Mouse (Mus musculus) CH12.LX (cell line): ENCODE data around the gene Sept9. TPM values are rescaled to one million over a fixed set of nuclear protein-coding genes. Genes with fewer than 3 reads are reported as not detected.

ENCODE experiments used
- DNase-seq: peaks from one replicate; pipeline ENCODE4 v3.0.0-alpha.2; 2013; ENCODE audit errors: extremely low read depth
- H3K27ac ChIP-seq: 2 replicates; pipeline ENCODE4 v1.5.1; 2012; ENCODE audit warnings: low read depth, mild to moderate bottlenecking, control low read depth, moderate library complexity; ENCODE audit not compliant: insufficient read depth
- H3K27me3 ChIP-seq: replicated peaks from 2 replicates; pipeline ENCODE3; 2012; ENCODE audit warnings: inconsistent platforms
- H3K36me3 ChIP-seq, 2 experiments: replicated peaks in 1 of 2; 2 replicates each; pipeline versions ENCODE3 to v1.6.1; 2012; ENCODE audit warnings: inconsistent platforms in 1 of 2, low read length in 1 of 2, mild to moderate bottlenecking in 1 of 2, mixed read lengths in 1 of 2, moderate library complexity in 1 of 2; ENCODE audit not compliant: control insufficient read depth in 1 of 2, insufficient read depth in 1 of 2
- H3K4me1 ChIP-seq, 2 experiments: 2 replicates each; pipeline ENCODE4 v1.6.1; 2012; ENCODE audit warnings: inconsistent platforms in 1 of 2, moderate library complexity in 1 of 2; ENCODE audit not compliant: insufficient read depth in 2 of 2, control insufficient read depth in 1 of 2
- H3K4me2 ChIP-seq: 2 replicates; pipeline ENCODE4 v1.6.1; 2012; ENCODE audit warnings: low read depth, mild to moderate bottlenecking, control low read depth; ENCODE audit not compliant: poor library complexity, insufficient read depth, severe bottlenecking
- H3K4me3 ChIP-seq, 3 experiments: fragments of 150-350 bp in 1 of 3; sonication (generic) in 1 of 3; replicated peaks in 1 of 3; 2 replicates each; pipeline versions ENCODE3 to v1.5.1; 2011 to 2012; ENCODE audit warnings: low read depth in 2 of 3, low read length in 2 of 3, mild to moderate bottlenecking in 2 of 3, moderate library complexity in 2 of 3, control low read depth in 1 of 3, improper control_type of control experiment in 1 of 3, inconsistent platforms in 1 of 3, mixed read lengths in 1 of 3; ENCODE audit not compliant: poor library complexity in 1 of 3
- H3K79me2 ChIP-seq: replicated peaks from 2 replicates; pipeline ENCODE4 v1.6.1; 2012; ENCODE audit warnings: mild to moderate bottlenecking, moderate library complexity; ENCODE audit not compliant: control insufficient read depth, poor library complexity, insufficient read depth, severe bottlenecking; ENCODE audit errors: extremely low read depth
- H3K9ac ChIP-seq: 2 replicates; pipeline ENCODE4 v1.6.1; 2012; ENCODE audit warnings: low read depth, mild to moderate bottlenecking, control low read depth, moderate library complexity; ENCODE audit not compliant: insufficient read depth
- H3K9me3 ChIP-seq: replicated peaks from 2 replicates; pipeline ENCODE3; 2012; ENCODE audit warnings: low read length, inconsistent platforms, mixed read lengths
- CHD2 ChIP-seq: IDR thresholded peaks from 2 replicates; pipeline ENCODE4 v1.6.1; 2011; ENCODE audit warnings: low read length, improper control_type of control experiment
- EP300 ChIP-seq: IDR thresholded peaks from 2 replicates; pipeline ENCODE4 v1.6.1; 2011; ENCODE audit warnings: low read length, improper control_type of control experiment
- IRF4 ChIP-seq: IDR thresholded peaks from 2 replicates; pipeline ENCODE4 v1.6.1; 2014; ENCODE audit warnings: low read depth, mild to moderate bottlenecking, inconsistent platforms, low read length, improper control_type of control experiment
- JUN ChIP-seq: IDR thresholded peaks from 2 replicates; pipeline ENCODE4 v1.6.1; 2011; ENCODE audit warnings: low read depth, mild to moderate bottlenecking, low read length, improper control_type of control experiment, moderate library complexity; ENCODE audit not compliant: insufficient read depth
- MAZ ChIP-seq: IDR thresholded peaks from 2 replicates; pipeline ENCODE4 v1.6.1; 2012; ENCODE audit warnings: low read depth, mild to moderate bottlenecking, inconsistent platforms, low read length, improper control_type of control experiment, moderate library complexity
- MEF2A ChIP-seq: IDR thresholded peaks from 2 replicates; pipeline ENCODE4 v1.6.1; 2014; ENCODE audit warnings: low read depth, mild to moderate bottlenecking, inconsistent platforms, low read length, improper control_type of control experiment, borderline replicate concordance
- MYC ChIP-seq: IDR thresholded peaks from 2 replicates; pipeline ENCODE4 v1.6.1; 2011; ENCODE audit warnings: low read depth, mild to moderate bottlenecking, improper control_type of control experiment, low read length
- NRF1 ChIP-seq: IDR thresholded peaks from 2 replicates; pipeline ENCODE4 v1.6.1; 2014; ENCODE audit warnings: low read depth, mild to moderate bottlenecking, inconsistent platforms, low read length, improper control_type of control experiment, moderate library complexity
- RCOR1 ChIP-seq: conservative IDR thresholded peaks from 2 replicates; pipeline ENCODE4 v1.6.1; 2012; ENCODE audit warnings: low read depth, mild to moderate bottlenecking, inconsistent platforms, low read length, improper control_type of control experiment
- SIN3A ChIP-seq: IDR thresholded peaks from 2 replicates; pipeline ENCODE4 v1.6.1; 2012; ENCODE audit warnings: low read length, improper control_type of control experiment, inconsistent platforms
- SMC3 ChIP-seq: IDR thresholded peaks from 2 replicates; pipeline ENCODE4 v1.6.1; 2011; ENCODE audit warnings: low read depth, low read length, improper control_type of control experiment
- USF1 ChIP-seq: IDR thresholded peaks from 2 replicates; pipeline ENCODE4 v1.6.1; 2014; ENCODE audit warnings: low read depth, mild to moderate bottlenecking, inconsistent platforms, low read length, improper control_type of control experiment
- ZMIZ1 ChIP-seq: IDR thresholded peaks from 2 replicates; pipeline ENCODE4 v1.6.1; 2012; ENCODE audit warnings: low read depth, mild to moderate bottlenecking, inconsistent platforms, low read length, improper control_type of control experiment
- dilution Hi-C: fragments of 300-500 bp; cut with MboI; formaldehyde crosslinking; loops from 2 replicates; pipeline ENCODE4 v1.14.3; 2020; ENCODE audit warnings: low sequenced_read_pairs; ENCODE audit not compliant: extremely low pct_unique_long_range_greater_than_20kb, extremely low pct_ligation_motif_present
- in situ Hi-C: fragments of 300-500 bp; cut with MboI; formaldehyde crosslinking; loops from 3 replicates; pipeline ENCODE4 v1.14.3; 2019; ENCODE audit warnings: low sequenced_read_pairs, low pct_ligation_motif_present, low pct_unique_long_range_greater_than_20kb, mixed read lengths
- polyA plus RNA-seq: library from polyadenylated mRNA; unstranded; fragments of >175 nt; gene quantifications from 2 replicates; pipeline ENCODE4 v1.2.1, GENCODE M21; 2012; ENCODE audit warnings: low read depth; ENCODE audit not compliant: insufficient read length
- total RNA-seq, 2 experiments: library from RNA; depleted of rRNA; stranded (reverse); fragments of 300-350 nt in 1 of 2; fragments of >200 nt in 1 of 2; gene quantifications; 2 replicates each; pipeline ENCODE4 v1.2.3; 2012 to 2014

Sept9 gene
- total and polyA plus RNA-seq, 3 experiments: 47.6 to 128 (median 110) TPM

DNA sequence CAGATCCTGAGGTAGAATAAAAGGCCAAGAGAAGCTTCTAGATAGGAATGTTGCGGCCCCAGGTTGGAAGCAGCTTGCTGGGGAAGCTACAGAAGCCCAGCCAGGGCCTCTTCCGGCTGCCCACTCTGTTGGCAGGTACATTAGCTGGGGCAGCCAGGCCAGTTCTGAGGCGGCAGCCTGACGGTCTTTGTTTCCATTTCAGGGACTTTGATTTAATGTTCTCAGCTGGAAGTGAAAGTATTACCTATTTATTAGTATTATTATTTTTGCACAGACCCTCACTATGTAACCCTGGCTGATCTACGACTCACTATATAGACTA lies 26.7 kb downstream of the Sept9 start:
- Histone ChIP-seq H3K4me1 (peaks cover 4 to 13% of the 10 kb centered on the region in 2 experiments; a peak in 3 of 4 replicates), H3K9me3 (no peaks in the 10 kb centered on the region), H3K9ac (no peak overlapping the region), H3K36me3 (no peaks in the 10 kb centered on the region), H3K4me3 (no peak overlapping the region), H3K27me3 (peaks cover 19% of the 10 kb centered on the region), H3K27ac (no peak overlapping the region), H3K4me2 (no peak overlapping the region), H3K79me2 (no peaks in the 10 kb centered on the region)
- dilution Hi-C loops: loop anchor here (25.0 kb wide), 1 partner anchor 136 kb away; no protein-coding TSS in a partner anchor
- in situ Hi-C loops: no loop called here
- DNase-seq: no peak
- no peak for TF ChIP-seq IRF4
- TF ChIP-seq MEF2A: no peak
- no peak for TF ChIP-seq JUN

- TF ChIP-seq SIN3A (no peak), SMC3 (no peak)
These were observed 28.7 kb downstream of the Sept9 start for GRCm38 (mm10) chr11:117228139-117228538.

DNA sequence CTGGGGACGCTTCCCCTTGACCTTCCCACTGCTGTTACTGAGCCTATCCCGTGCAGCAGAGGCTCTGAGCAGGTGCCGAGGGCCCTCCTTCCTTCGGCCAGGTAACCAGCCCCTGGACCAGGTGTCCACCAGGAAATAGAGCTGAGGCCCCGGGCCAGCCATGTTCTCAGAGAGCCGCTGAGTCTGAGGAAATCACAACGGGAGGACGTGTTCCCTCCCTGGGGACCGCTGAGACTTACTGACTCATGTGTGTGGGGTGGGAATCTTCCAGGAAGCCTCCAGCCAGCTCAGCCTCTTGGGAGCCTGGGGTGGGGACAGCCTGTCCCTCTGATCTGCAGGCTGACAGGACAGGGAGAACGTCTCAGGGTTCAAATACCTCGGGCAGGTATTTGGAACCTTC lies 32.1 kb downstream of the Sept9 start:
- no peak overlapping the region for H3K4me2 ChIP-seq
- no peak for DNase-seq
- peaks cover 24 to 32% of the 10 kb centered on the region in 2 experiments for H3K4me1 ChIP-seq
- no peak overlapping the region for H3K9ac ChIP-seq
- dilution Hi-C loops (loop anchor here (25.0 kb wide), 1 partner anchor 131 kb away; no protein-coding TSS in a partner anchor), in situ Hi-C loops (loop anchor here (5.0 kb wide), 2 partner anchors 36 to 54 kb away; no protein-coding TSS in a partner anchor)
- H3K27me3 ChIP-seq: peaks cover 23% of the 10 kb centered on the region
- no peaks in the 10 kb centered on the region for H3K9me3 ChIP-seq
- no peak overlapping the region for H3K27ac ChIP-seq
- TF ChIP-seq MYC: no peak
- no peak for TF ChIP-seq JUN
- no peak for TF ChIP-seq ZMIZ1
- TF ChIP-seq SMC3: no peak
- no peak for TF ChIP-seq MAZ
- TF ChIP-seq RCOR1: no peak
- TF ChIP-seq IRF4: no peak
- no peak for TF ChIP-seq MEF2A
- TF ChIP-seq USF1: no peak
- no peak for TF ChIP-seq CHD2
- no peak for TF ChIP-seq EP300
- no peak for TF ChIP-seq NRF1
- TF ChIP-seq, all 38 proteins: peak for 0
- Histone ChIP-seq H3K36me3 (no peaks in the 10 kb centered on the region), H3K4me3 (no peak overlapping the region), H3K79me2 (no peaks in the 10 kb centered on the region)

More at GRCm38 (mm10) chr11:117228139-117228538, 28.7 kb downstream of the Sept9 start:
- dilution Hi-C loops: loop anchor here (25.0 kb wide), 1 partner anchor 134 kb away; no protein-coding TSS in a partner anchor
- in situ Hi-C loops: no loop called here
- H3K27ac ChIP-seq: no peak overlapping the region
- H3K27me3 ChIP-seq: peaks cover 20% of the 10 kb centered on the region
- H3K4me1 ChIP-seq: peaks cover 2 to 6% of the 10 kb centered on the region in 2 experiments; a peak in 3 of 4 replicates
- H3K4me2 ChIP-seq: no peak overlapping the region
- H3K79me2 ChIP-seq: no peaks in the 10 kb centered on the region
- no peaks in the 10 kb centered on the region for H3K9me3 ChIP-seq
- no peaks in the 10 kb centered on the region for H3K36me3 ChIP-seq
- H3K4me3 ChIP-seq: no peak overlapping the region
- DNase-seq: no peak
- no peak overlapping the region for H3K9ac ChIP-seq
